Mouse (Mus musculus) forebrain, embryonic 10.5 days (tissue): ENCODE measurements around the gene Mrpl4. TPM values are rescaled to one million over a fixed set of nuclear protein-coding genes. Genes with fewer than 3 reads are reported as not detected.
"Not testable (repeated sequence)": the region's sequence is repeated elsewhere in the genome, so short reads cannot be mapped to it uniquely, and the experiment has no call there.

Experiments used
- DNase-seq: peaks from one replicate; pipeline ENCODE4 v3.0.0-alpha.2; 2017; ENCODE audit warnings: low spot score; ENCODE audit errors: extremely low spot score
- H3K27ac ChIP-seq: fragments of 300-500 bp; sonication (generic); 2 replicates; pipeline ENCODE4 v1.5.1; 2016; ENCODE audit warnings: mild to moderate bottlenecking
- H3K27me3 ChIP-seq: fragments of 300-500 bp; sonication (generic); 2 replicates; pipeline ENCODE4 v1.6.1; 2016; ENCODE audit warnings: mild to moderate bottlenecking; ENCODE audit not compliant: poor library complexity, severe bottlenecking
- H3K36me3 ChIP-seq: fragments of 300-500 bp; sonication (generic); replicated peaks from 2 replicates; pipeline ENCODE4 v1.6.1; 2016; ENCODE audit warnings: mild to moderate bottlenecking, moderate library complexity
- H3K4me1 ChIP-seq: fragments of 300-500 bp; sonication (generic); 2 replicates; pipeline ENCODE4 v1.6.1; 2016
- H3K4me3 ChIP-seq: fragments of 300-500 bp; sonication (generic); 2 replicates; pipeline ENCODE4 v1.5.1; 2016; ENCODE audit warnings: mild to moderate bottlenecking, moderate library complexity
- H3K9me3 ChIP-seq: fragments of 300-500 bp; sonication (generic); 2 replicates; pipeline ENCODE4 v1.6.1; 2016; ENCODE audit warnings: mild to moderate bottlenecking, moderate library complexity
- WGBS: fragments of 180-500 bp; shearing (Covaris S2); methylation state at CpG from one replicate; pipeline ENCODE4 v1.1.7; 2016; 5-methylcytosine and 5-hydroxymethylcytosine counted together
- polyA plus RNA-seq: library from polyadenylated mRNA; unstranded; fragments of >200 nt; fragmentation: Nextera tagmentation; extraction: Ambion mirVana; gene quantifications from 2 replicates; pipeline ENCODE4 v1.2.1, GENCODE M21; 2016

Gene Mrpl4
- polyA plus RNA-seq, 1 experiment from 2014 or later: 154 TPM

DNA sequence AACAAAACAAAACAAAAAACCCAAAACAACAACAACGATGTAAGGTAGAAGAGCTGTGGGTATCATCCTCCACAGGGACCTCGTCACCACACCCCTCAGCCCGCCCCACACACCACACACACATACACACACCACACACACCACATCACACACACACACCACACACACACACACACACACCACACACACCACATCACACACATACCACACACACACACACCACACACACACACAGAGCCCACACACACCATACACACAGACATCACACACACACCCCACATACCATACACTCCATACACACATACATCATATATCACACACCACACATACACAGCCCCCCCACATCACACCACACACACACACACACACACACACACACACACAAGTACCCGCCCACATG is 11.0 kb upstream of the Mrpl4 start:
- H3K36me3 ChIP-seq: no peaks in the 10 kb centered on the region
- DNase-seq: no peak
- H3K27me3 ChIP-seq: peaks cover 28% of the 10 kb centered on the region
- 88% methylated on average over 4 of the region's 4 CpGs for WGBS
- H3K27ac ChIP-seq: no peak overlapping the region
- no peak overlapping the region for H3K4me3 ChIP-seq
- peaks cover 8% of the 10 kb centered on the region for H3K4me1 ChIP-seq
- no peaks in the 10 kb centered on the region for H3K9me3 ChIP-seq

GRCm38 (mm10) chr9:20993165-20993898 is 9.2 kb upstream of the Mrpl4 start:
- no peak overlapping the region for H3K27ac ChIP-seq
- no peak overlapping the region for H3K4me3 ChIP-seq
- H3K4me1 ChIP-seq: peaks cover 8% of the 10 kb centered on the region
- no peaks in the 10 kb centered on the region for H3K9me3 ChIP-seq
- no peaks in the 10 kb centered on the region for H3K36me3 ChIP-seq
- no peak for DNase-seq
- peaks cover 18% of the 10 kb centered on the region for H3K27me3 ChIP-seq
- WGBS: 52% methylated on average over 5 of the region's 5 CpGs

DNA sequence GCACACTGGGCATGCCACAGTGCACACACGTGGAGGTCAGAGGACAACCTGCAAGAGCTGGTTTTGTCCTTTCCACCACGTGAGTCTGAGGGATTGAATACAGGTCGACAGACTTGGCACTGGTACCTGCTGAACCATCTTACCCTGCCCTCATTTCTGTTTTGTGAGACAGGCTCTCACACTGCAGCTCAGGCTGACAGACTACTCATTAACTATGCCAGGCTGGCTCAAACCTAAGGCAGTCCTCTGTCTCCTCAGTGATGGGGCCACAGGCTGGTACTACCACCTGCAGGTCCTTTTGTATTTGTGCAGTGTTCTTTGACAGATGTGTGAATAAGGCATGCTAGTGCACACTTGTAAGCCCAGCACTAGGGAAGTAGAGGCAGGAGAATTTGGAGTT is 7.5 kb upstream of the Mrpl4 start:
- no peak overlapping the region for H3K4me3 ChIP-seq
- no peak for DNase-seq
- H3K9me3 ChIP-seq: no peaks in the 10 kb centered on the region
- peaks cover 8% of the 10 kb centered on the region for H3K4me1 ChIP-seq
- no peaks in the 10 kb centered on the region for H3K36me3 ChIP-seq
- WGBS: 80% methylated on average over 3 of the region's 3 CpGs
- H3K27ac ChIP-seq: no peak overlapping the region
- peaks cover 2% of the 10 kb centered on the region for H3K27me3 ChIP-seq

DNA sequence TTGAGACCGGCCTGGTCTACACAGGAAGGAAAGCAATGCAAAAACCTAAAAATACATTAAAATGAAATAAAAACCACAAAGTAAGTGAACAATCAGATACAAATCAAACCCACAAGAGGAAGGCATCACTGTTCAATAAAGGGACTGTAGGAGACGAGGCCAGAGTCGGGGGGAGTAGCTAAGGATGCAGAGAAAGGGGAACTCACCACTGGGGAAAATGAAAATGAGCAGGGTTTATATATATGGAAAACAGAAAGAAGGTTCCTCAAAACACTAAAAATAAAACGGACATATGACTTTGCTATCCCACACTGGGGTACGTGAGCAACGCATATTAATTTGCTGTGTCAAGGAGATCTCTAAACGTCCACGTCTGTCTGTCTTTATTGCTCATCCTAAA is 5.5 kb upstream of the Mrpl4 start:
- H3K27ac ChIP-seq: no peak overlapping the region
- H3K9me3 ChIP-seq: no peaks in the 10 kb centered on the region
- H3K4me1 ChIP-seq: peaks cover 1% of the 10 kb centered on the region
- no peaks in the 10 kb centered on the region for H3K36me3 ChIP-seq
- WGBS: 91% methylated on average over 8 of the region's 8 CpGs
- no peaks in the 10 kb centered on the region for H3K27me3 ChIP-seq
- no peak for DNase-seq
- H3K4me3 ChIP-seq: no peak overlapping the region

GRCm38 (mm10) chr9:20998337-20998736 is 4.2 kb upstream of the Mrpl4 start:
- DNase-seq, H3K27me3 ChIP-seq, H3K9me3 ChIP-seq, H3K36me3 ChIP-seq, H3K4me3 ChIP-seq, H3K4me1 ChIP-seq, H3K27ac ChIP-seq: not testable (repeated sequence)
- 74% methylated on average over 1 of the region's 1 CpGs for WGBS

DNA sequence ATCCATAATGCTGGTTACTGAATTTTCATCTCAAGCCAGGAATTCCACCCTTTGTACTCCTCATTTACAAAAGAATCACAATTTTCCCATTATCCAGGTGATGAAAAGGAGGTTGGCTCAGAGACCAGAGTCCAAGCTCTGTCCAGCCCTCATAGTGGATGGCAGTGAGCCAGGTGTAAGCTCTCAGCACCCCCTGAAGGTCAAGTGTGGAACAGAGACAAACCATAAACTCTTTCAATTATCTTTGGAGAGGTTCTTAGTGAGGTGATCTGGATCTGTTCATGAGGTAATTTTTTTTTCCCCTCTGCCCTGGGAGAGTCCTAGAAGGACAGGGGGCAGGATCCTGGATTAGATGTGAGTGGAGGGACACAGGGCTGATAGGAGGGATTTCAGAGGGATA is 1.7 kb upstream of the Mrpl4 start:
- Histone ChIP-seq H3K4me1 (peaks cover 14% of the 10 kb centered on the region), H3K27me3 (no peaks in the 10 kb centered on the region), H3K36me3 (peaks cover 15% of the 10 kb centered on the region), H3K9me3 (no peaks in the 10 kb centered on the region), H3K27ac (no peak overlapping the region), H3K4me3 (no peak overlapping the region)
- DNase-seq: no peak

DNA sequence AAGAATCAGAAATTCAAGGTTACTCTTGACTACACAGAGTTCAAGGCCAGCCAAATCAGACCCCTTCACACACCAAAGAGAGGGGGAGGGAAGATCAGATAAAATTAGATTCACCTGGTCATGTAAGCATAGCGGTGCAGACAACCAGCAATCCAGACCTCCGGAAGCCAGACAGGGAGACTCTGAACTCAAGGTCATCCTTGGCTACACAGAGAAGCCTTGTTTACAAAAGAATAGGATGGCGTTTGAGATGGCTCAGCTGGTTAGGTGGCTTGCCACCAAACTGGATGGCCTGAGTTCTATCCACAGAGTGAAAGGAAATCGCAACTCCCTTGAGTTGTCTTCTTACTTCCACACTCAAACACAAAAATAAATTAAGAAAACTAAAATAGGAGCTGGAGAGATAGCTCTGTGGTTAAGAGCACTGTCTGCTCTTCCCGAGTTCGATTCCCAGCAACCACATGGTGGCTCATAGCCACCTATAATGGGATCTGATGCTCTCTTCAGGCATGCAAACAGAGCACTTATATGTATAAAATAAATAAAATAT is 812 bp upstream of the Mrpl4 start:
- no peak overlapping the region for H3K27ac ChIP-seq
- H3K27me3 ChIP-seq: no peaks in the 10 kb centered on the region
- 74% methylated on average over 6 of the region's 6 CpGs for WGBS
- no peaks in the 10 kb centered on the region for H3K9me3 ChIP-seq
- peaks cover 14% of the 10 kb centered on the region for H3K4me1 ChIP-seq
- peaks cover 24% of the 10 kb centered on the region for H3K36me3 ChIP-seq
- no peak for DNase-seq
- peak overlapping the region; percentile 87; the same call in 1 of the 2 replicates for H3K4me3 ChIP-seq

DNA sequence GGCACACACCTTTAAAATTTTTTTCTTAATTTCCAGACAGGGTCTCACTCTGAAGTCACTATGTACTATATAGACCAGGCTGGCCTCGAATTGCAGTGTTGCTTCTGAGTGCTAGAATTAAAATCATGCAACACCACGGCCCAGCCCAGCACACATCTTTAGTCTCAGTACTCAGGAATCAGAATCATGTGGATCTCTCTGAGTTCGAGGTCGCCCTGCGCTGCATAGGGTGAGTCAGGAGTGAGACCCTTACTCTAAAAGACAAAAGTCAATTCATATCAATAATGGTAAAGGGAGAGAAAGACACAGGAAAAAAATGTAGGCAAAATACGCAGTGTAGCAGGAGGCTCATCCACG is 290 bp upstream of the Mrpl4 start:
- DNase-seq: no peak
- H3K27ac ChIP-seq: peak overlapping the region; percentile 87
- peak overlapping the region; percentile 87 for H3K4me3 ChIP-seq
- 15% methylated on average over 7 of the region's 7 CpGs for WGBS
- no peaks in the 10 kb centered on the region for H3K27me3 ChIP-seq
- peaks cover 14% of the 10 kb centered on the region for H3K4me1 ChIP-seq
- peaks cover 29% of the 10 kb centered on the region for H3K36me3 ChIP-seq
- no peaks in the 10 kb centered on the region for H3K9me3 ChIP-seq

- Histone ChIP-seq H3K27me3 (no peaks in the 10 kb centered on the region), H3K27ac (no peak overlapping the region), H3K4me3 (no peak overlapping the region), H3K36me3 (peaks cover 53% of the 10 kb centered on the region), H3K9me3 (no peaks in the 10 kb centered on the region), H3K4me1 (peaks cover 9% of the 10 kb centered on the region)
- WGBS: 92% methylated on average over 10 of the region's 10 CpGs
- DNase-seq: no peak
Observed at GRCm38 (mm10) chr9:21007313-21007952, 4.9 kb downstream of the Mrpl4 start.

GRCm38 (mm10) chr9:21008007-21008406 is 5.5 kb downstream of the Mrpl4 start:
- 81% methylated on average over 7 of the region's 7 CpGs for WGBS
- no peak for DNase-seq
- Histone ChIP-seq H3K27me3 (no peaks in the 10 kb centered on the region), H3K4me3 (no peak overlapping the region), H3K9me3 (no peaks in the 10 kb centered on the region), H3K4me1 (peaks cover 8% of the 10 kb centered on the region), H3K27ac (no peak overlapping the region), H3K36me3 (peaks cover 53% of the 10 kb centered on the region)

- 79% methylated on average over 2 of the region's 2 CpGs for WGBS
- H3K27me3 ChIP-seq: peaks cover 22% of the 10 kb centered on the region
Observed at GRCm38 (mm10) chr9:21010362-21010761, 7.8 kb downstream of the Mrpl4 start.

GRCm38 (mm10) chr9:21010939-21011541 is 8.5 kb downstream of the Mrpl4 start:
- not testable (repeated sequence) for H3K27ac ChIP-seq, DNase-seq, H3K4me3 ChIP-seq, H3K9me3 ChIP-seq
- 73% methylated on average over 9 of the region's 9 CpGs for WGBS
- Histone ChIP-seq H3K4me1 (peaks cover 15% of the 10 kb centered on the region), H3K36me3 (peaks cover 36% of the 10 kb centered on the region), H3K27me3 (peaks cover 29% of the 10 kb centered on the region)

More at GRCm38 (mm10) chr9:21010362-21010761, 7.8 kb downstream of the Mrpl4 start:
- Histone ChIP-seq H3K36me3 (peaks cover 43% of the 10 kb centered on the region), H3K4me1 (peaks cover 8% of the 10 kb centered on the region), H3K4me3 (no peak overlapping the region), H3K9me3 (no peaks in the 10 kb centered on the region), H3K27ac (no peak overlapping the region)
- DNase-seq: no peak

DNA sequence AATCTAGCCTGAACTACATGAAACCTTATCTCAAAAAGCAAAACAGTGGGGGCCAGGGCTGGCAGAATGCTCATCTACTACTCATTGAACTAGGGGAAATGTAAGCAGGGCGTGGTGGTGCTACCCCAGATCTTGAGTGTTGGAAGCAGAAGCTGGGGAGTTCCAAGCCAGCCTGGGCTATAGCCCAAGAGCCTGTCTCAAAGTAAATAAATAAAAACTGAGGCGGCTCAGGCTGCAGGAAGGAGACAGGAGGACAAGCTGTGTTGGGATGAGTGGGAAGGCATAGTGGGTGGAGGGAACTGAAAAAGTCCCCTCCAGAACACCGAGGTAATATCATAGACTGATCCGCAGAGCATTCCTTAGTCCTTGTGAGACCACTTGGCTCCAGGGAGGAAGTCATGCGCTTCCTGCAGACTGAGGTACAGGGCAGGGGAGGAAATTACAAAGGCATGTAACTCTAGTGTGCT is 9.3 kb downstream of the Mrpl4 start:
- WGBS: 78% methylated on average over 5 of the region's 5 CpGs
- Histone ChIP-seq H3K36me3 (peaks cover 28% of the 10 kb centered on the region), H3K27me3 (peaks cover 37% of the 10 kb centered on the region), H3K4me1 (peaks cover 20% of the 10 kb centered on the region), H3K9me3 (no peaks in the 10 kb centered on the region), H3K27ac (no peak overlapping the region), H3K4me3 (no peak overlapping the region)
- no peak for DNase-seq
